Mouse (Mus musculus): ENCODE measurements around the gene Fam50b. TPM values are rescaled to one million over a fixed set of nuclear protein-coding genes. Genes with fewer than 3 reads are reported as not detected.

Gene Fam50b
- polyA plus RNA-seq, 1 experiment from 2014 or later = 0.07 TPM

- Histone ChIP-seq H3K4me2 (replicated peaks; ENCODE audit: low read depth) (no peak overlapping the region), H3K4me1 (replicated peaks; ENCODE audit: control insufficient read depth, insufficient read depth) (no peaks in the 10 kb centered on the region), H3K9ac (ENCODE audit: low read length) (no peak overlapping the region), H3K9me3 (ENCODE audit: control insufficient read depth, low read length) (no peaks in the 10 kb centered on the region), H3K27ac (replicated peaks) (no peak overlapping the region), H3K36me3 (ENCODE audit: control insufficient read depth, insufficient read depth, low read length) (no peaks in the 10 kb centered on the region), H3K27me3 (ENCODE audit: control insufficient read depth, insufficient read depth, low read length) (no peaks in the 10 kb centered on the region), H3K4me3 (ENCODE audit: low read depth, low read length) (no peak overlapping the region)
- WGBS = 54% methylated on average over 3 of the region's 3 CpGs
- DNase-seq (ENCODE audit: low spot score) = no peak
- TF ChIP-seq CTCF (IDR thresholded peaks at IDR 0.05; ENCODE audit: low read depth) (no peak), EP300 (optimal IDR thresholded peaks at IDR 0.05) (no peak)
- peak; percentile 42; the same call in 1 of the 2 replicates for ATAC-seq (ENCODE audit: low FRiP score, low TSS enrichment)
Observed at GRCm38 (mm10) chr13:34789176-34789818, 54.6 kb downstream of the Fam50b start.

DNA sequence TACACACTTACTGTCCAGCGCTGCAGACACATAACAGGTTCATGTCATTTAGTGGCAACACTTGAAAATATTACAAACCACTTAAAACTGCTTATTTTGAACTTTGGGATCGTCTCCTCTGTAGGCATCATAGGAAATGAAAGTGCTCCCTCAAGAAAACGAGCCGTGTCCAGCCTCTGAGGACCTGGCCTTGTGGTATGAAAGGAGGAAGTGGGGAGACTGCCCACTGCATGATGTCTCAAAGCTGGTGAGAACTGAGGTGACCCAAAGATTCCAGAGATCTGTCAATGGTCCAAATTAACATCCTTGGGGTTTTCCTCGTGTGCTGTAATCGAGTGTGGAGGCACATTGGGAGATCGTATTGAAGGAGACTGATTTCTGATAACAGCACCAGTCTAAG lies 58.4 kb downstream of the Fam50b start:
- no peak overlapping the region for H3K4me2 ChIP-seq (replicated peaks; ENCODE audit: low read depth)
- TF ChIP-seq EP300 (optimal IDR thresholded peaks at IDR 0.05) (no peak), CTCF (IDR thresholded peaks at IDR 0.05; ENCODE audit: low read depth) (no peak)
- no peak for DNase-seq (ENCODE audit: low spot score)
- H3K4me1 ChIP-seq (replicated peaks; ENCODE audit: control insufficient read depth, insufficient read depth) = no peaks in the 10 kb centered on the region
- H3K9me3 ChIP-seq (ENCODE audit: control insufficient read depth, low read length) = no peaks in the 10 kb centered on the region
- H3K36me3 ChIP-seq (ENCODE audit: control insufficient read depth, insufficient read depth, low read length) = no peaks in the 10 kb centered on the region
- 62% methylated on average over 7 of the region's 7 CpGs for whole genome bisulfite sequencing
- H3K9ac ChIP-seq (ENCODE audit: low read length) = no peak overlapping the region
- no peaks in the 10 kb centered on the region for H3K27me3 ChIP-seq (ENCODE audit: control insufficient read depth, insufficient read depth, low read length)
- no peak overlapping the region for H3K4me3 ChIP-seq (ENCODE audit: low read depth, low read length)
- no peak for ATAC-seq (ENCODE audit: low FRiP score, low TSS enrichment)
- H3K27ac ChIP-seq (replicated peaks) = no peak overlapping the region

GRCm38 (mm10) chr13:34793816-34794215 lies 59.2 kb downstream of the Fam50b start:
- ATAC-seq (ENCODE audit: low FRiP score, low TSS enrichment) (no peak), DNase-seq (ENCODE audit: low spot score) (peak; percentile 64)
- H3K9ac ChIP-seq (ENCODE audit: low read length) = no peak overlapping the region
- H3K9me3 ChIP-seq (ENCODE audit: control insufficient read depth, low read length) = no peaks in the 10 kb centered on the region
- no peak overlapping the region for H3K4me2 ChIP-seq (replicated peaks; ENCODE audit: low read depth)
- H3K4me3 ChIP-seq (ENCODE audit: low read depth, low read length) = no peak overlapping the region
- 30% methylated on average over 2 of the region's 2 CpGs for WGBS
- H3K36me3 ChIP-seq (ENCODE audit: control insufficient read depth, insufficient read depth, low read length) = no peaks in the 10 kb centered on the region
- H3K4me1 ChIP-seq (replicated peaks; ENCODE audit: control insufficient read depth, insufficient read depth) = no peaks in the 10 kb centered on the region
- H3K27ac ChIP-seq (replicated peaks) = no peak overlapping the region
- no peak for TF ChIP-seq EP300 (optimal IDR thresholded peaks at IDR 0.05)
- peak; percentile 73 for TF ChIP-seq CTCF (IDR thresholded peaks at IDR 0.05; ENCODE audit: low read depth)
- H3K27me3 ChIP-seq (ENCODE audit: control insufficient read depth, insufficient read depth, low read length) = no peaks in the 10 kb centered on the region

- Histone ChIP-seq H3K4me3 (ENCODE audit: low read depth, low read length) (no peak overlapping the region), H3K9me3 (ENCODE audit: control insufficient read depth, low read length) (no peaks in the 10 kb centered on the region), H3K4me1 (replicated peaks; ENCODE audit: control insufficient read depth, insufficient read depth) (no peaks in the 10 kb centered on the region), H3K4me2 (replicated peaks; ENCODE audit: low read depth) (no peak overlapping the region), H3K9ac (ENCODE audit: low read length) (no peak overlapping the region), H3K36me3 (ENCODE audit: control insufficient read depth, insufficient read depth, low read length) (no peaks in the 10 kb centered on the region), H3K27ac (replicated peaks) (no peak overlapping the region), H3K27me3 (ENCODE audit: control insufficient read depth, insufficient read depth, low read length) (no peaks in the 10 kb centered on the region)
- DNase-seq (ENCODE audit: low spot score) = no peak
- WGBS = 61% methylated on average over 2 of the region's 2 CpGs
- ATAC-seq (ENCODE audit: low FRiP score, low TSS enrichment) = no peak
- TF ChIP-seq CTCF (IDR thresholded peaks at IDR 0.05; ENCODE audit: low read depth) (no peak), EP300 (optimal IDR thresholded peaks at IDR 0.05) (no peak)
Observed at GRCm38 (mm10) chr13:34794426-34794825, 59.8 kb downstream of the Fam50b start.

Other genes starting within 250 kb of the Fam50b start
- gene Pxdc1, start 81.4 kb upstream of the Fam50b start, polyA plus RNA-seq (2015; fragmentation: Nextera tagmentation; extraction: Ambion mirVana) = 13.8 and 14.4 TPM in 2 replicates
- 37.7 and 42.7 TPM in 2 replicates for gene Prpf4b, start 140.5 kb downstream of the Fam50b start, polyA plus RNA-seq (2015; fragmentation: Nextera tagmentation; extraction: Ambion mirVana)
- gene Fam217a, start 189.5 kb downstream of the Fam50b start, polyA plus RNA-seq (2015; fragmentation: Nextera tagmentation; extraction: Ambion mirVana) = 0.78 and 0.96 TPM in 2 replicates
- gene 4933417A18Rik, start 189.6 kb downstream of the Fam50b start, polyA plus RNA-seq (2015; fragmentation: Nextera tagmentation; extraction: Ambion mirVana) = not detected in 2 replicates
- gene Eci3, start 229.0 kb downstream of the Fam50b start, polyA plus RNA-seq (2015; fragmentation: Nextera tagmentation; extraction: Ambion mirVana) = 1.3 and 1.5 TPM in 2 replicates

All from stomach, postnatal 0 days (tissue).